Mouse (Mus musculus) kidney, adult 2 months (tissue): ENCODE data around the gene Best3. TPM values are rescaled to one million over a fixed set of nuclear protein-coding genes. Genes with fewer than 3 reads are reported as not detected.
A peak's percentile ranks its signal among the peaks of the same experiment; 100 is the strongest.

Experiments used
- DNase-seq: peaks from one replicate; pipeline ENCODE4 v3.0.0; 2021
- H3K27ac ChIP-seq: fragments of 200-500 bp; 2 replicates; pipeline ENCODE4 v1.5.1; 2012; ENCODE audit warnings: low read depth, low read length, control low read depth, inconsistent platforms; ENCODE audit not compliant: insufficient read depth
- H3K27me3 ChIP-seq: fragments of 200-500 bp; replicated peaks from 2 replicates; pipeline ENCODE4 v1.6.1; 2012; ENCODE audit warnings: mild to moderate bottlenecking, moderate library complexity, low read length, inconsistent platforms; ENCODE audit not compliant: control insufficient read depth, insufficient read depth
- H3K36me3 ChIP-seq: fragments of 200-500 bp; 2 replicates; pipeline ENCODE4 v1.6.1; 2012; ENCODE audit warnings: mild to moderate bottlenecking, moderate library complexity, low read length, inconsistent platforms; ENCODE audit not compliant: control insufficient read depth, insufficient read depth
- H3K4me1 ChIP-seq: fragments of 200-500 bp; 2 replicates; pipeline ENCODE4 v1.6.1; 2011; ENCODE audit warnings: low read length; ENCODE audit not compliant: control insufficient read depth, insufficient read depth
- H3K4me3 ChIP-seq: fragments of 200-500 bp; 2 replicates; pipeline ENCODE4 v1.5.1; 2011; ENCODE audit warnings: mild to moderate bottlenecking, low read depth, low read length, control low read depth; ENCODE audit not compliant: insufficient read depth
- CTCF ChIP-seq: fragments of 200-500 bp; conservative IDR thresholded peaks from 2 replicates; pipeline ENCODE4 v1.5.1; 2011; ENCODE audit warnings: low read depth, mild to moderate bottlenecking, control low read depth, low read length, moderate library complexity, mixed read lengths; ENCODE audit not compliant: insufficient read depth, insufficient read length
- POLR2A ChIP-seq: fragments of 200-500 bp; IDR thresholded peaks from one replicate; pipeline ENCODE4 v1.6.1; 2011; ENCODE audit warnings: low read depth, low read length, control low read depth
- WGBS: fragments of 180-500 bp; shearing (Covaris S2); methylation state at CpG from one replicate; pipeline ENCODE4 v1.1.7; 2018; 5-methylcytosine and 5-hydroxymethylcytosine counted together
- polyA plus RNA-seq: library from polyadenylated mRNA; depleted of rRNA; stranded (reverse); fragments of >200 nt; gene quantifications from 2 replicates; pipeline ENCODE4 v1.2.3, GENCODE M21; 2012; rRNA removed

Best3 gene
- 0.97 and 1.1 TPM in 2 replicates for polyA plus RNA-seq

DNA sequence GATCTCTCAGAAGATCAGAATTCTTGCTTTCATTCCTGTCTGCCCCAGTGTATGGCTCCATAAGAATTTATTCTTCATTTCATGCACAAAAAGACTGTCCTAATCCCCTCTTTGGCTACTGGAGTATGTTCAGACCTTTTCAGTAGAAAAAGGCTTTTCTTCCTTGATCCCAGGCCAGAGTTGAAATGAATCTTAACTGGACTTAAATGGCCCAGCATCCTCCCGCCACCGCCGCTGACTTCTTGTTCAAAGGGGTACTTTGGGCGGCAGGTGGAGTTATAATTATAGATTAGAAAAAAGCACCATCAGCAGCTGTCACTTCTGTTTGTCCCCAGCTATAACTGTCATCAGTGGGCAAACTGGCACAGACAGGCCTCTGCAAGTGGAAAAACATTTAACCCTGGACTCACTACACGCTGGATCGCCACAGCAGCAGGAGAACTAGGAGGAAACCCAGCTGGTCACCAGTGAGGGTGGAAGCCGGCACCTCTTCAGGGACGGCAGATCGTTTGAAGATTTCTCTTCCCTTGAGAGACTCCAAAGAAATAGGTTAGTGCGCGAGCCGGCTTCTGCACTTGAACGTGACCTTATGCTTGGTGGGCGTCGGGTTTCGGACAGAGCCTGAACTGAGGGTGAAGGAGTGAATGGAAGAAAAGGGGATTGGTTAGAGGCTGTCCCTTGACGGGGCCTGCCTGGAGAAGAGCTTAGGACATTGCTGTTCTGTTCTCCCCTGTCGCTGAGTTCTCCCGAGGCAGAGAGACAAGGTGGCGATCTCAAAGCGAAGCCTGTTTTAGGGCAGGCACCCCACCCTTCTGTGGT, at the start of gene Best3:
TSS of gene Best3 (plus strand) at position 51 of the 819 bp plus-strand sequence.
- Histone ChIP-seq H3K36me3 (no peaks in the 10 kb centered on the region), H3K4me1 (0 out of 2 replicates have a peak, but pooled peaks cover 6% of the 10 kb centered on the region), H3K27me3 (no peaks in the 10 kb centered on the region), H3K27ac (no peak within 1 kb of the TSS), H3K4me3 (no peak within 1 kb of the TSS)
- TF ChIP-seq CTCF (no peak), POLR2A (no peak)
- no peak for DNase-seq
- WGBS: 40% methylated on average over 21 of the region's 21 CpGs

DNA sequence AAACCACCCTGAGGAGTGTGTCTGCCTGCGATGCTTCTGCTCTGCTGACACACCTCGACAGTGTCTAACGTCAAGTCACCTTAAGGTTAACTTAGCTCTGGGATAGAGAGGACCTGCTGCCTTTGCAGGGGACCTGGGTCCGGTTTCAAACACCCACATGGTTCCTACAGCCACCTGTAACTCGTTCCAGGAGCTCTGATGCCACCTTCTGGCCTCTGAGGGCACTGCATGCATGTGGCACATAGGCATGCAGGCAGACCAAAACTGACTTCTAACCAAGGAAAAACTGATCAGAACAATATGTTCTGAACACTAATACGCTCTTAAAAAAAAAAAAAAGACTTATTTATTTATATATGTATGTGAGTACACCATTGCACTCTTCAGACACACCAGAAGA, 43.1 kb upstream of the Best3 start:
- Histone ChIP-seq H3K4me1 (peaks cover 10% of the 10 kb centered on the region; the same call in 1 of the 2 replicates), H3K36me3 (peaks cover 2% of the 10 kb centered on the region; the same call in 1 of the 2 replicates), H3K27me3 (no peaks in the 10 kb centered on the region), H3K27ac (no peak overlapping the region), H3K4me3 (no peak overlapping the region)
- DNase-seq: no peak
- WGBS: 85% methylated on average over 6 of the region's 6 CpGs
- TF ChIP-seq CTCF (peak; percentile 55), POLR2A (no peak)

DNA sequence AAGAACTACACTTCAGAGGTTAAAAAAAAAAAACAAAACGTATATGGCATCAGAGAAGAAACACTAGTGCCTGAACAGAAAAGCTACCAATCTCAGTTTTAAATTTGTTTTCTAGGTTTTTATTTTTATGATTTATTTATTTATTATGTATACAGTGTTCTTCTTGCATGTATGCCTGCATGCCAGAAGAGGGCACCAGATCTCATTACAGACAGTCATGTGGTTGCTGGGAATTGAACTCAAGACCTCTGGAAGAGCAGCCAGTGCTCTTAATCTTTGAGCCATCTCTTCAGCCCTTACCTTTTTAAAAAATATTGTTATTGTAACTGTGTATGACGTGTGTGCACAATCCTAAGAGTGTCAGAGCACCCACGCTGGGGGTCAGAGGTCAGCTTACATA, 42.0 kb upstream of the Best3 start:
- TF ChIP-seq CTCF (no peak), POLR2A (no peak)
- Histone ChIP-seq H3K27me3 (no peaks in the 10 kb centered on the region), H3K36me3 (no peaks in the 10 kb centered on the region; the same call in 1 of the 2 replicates), H3K4me3 (no peak overlapping the region), H3K27ac (no peak overlapping the region), H3K4me1 (peaks cover 10% of the 10 kb centered on the region; the same call in 1 of the 2 replicates)
- peak; percentile 41 for DNase-seq
- WGBS: 43% methylated on average over 3 of the region's 3 CpGs

DNA sequence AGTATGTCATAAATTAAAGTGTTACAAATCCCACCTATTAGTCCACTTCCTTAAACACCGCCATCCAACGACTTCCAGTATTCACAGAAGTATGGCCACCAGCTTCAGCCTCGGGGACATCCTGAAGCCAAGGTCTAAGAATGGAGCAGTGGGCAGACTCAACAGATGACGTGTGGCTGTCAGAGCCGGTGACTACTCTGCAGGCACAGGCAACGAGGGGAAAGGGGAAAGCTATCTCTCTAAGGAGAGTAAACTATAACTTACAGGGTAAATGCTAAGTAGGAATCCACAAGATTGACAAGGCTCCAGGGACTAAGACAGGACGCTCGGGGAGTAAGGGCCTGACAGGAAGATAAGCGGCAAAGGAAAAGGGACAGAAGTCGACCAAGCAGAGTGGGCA, 41.2 kb upstream of the Best3 start:
- Histone ChIP-seq H3K27me3 (no peaks in the 10 kb centered on the region), H3K4me3 (peak overlapping the region; percentile 26; the same call in 1 of the 2 replicates), H3K4me1 (peaks cover 10% of the 10 kb centered on the region; the same call in 1 of the 2 replicates), H3K27ac (peak overlapping the region; percentile 91), H3K36me3 (no peaks in the 10 kb centered on the region; the same call in 1 of the 2 replicates)
- no peak for DNase-seq
- WGBS: 18% methylated on average over 10 of the region's 10 CpGs
- no peak for TF ChIP-seq POLR2A
- no peak for TF ChIP-seq CTCF

DNA sequence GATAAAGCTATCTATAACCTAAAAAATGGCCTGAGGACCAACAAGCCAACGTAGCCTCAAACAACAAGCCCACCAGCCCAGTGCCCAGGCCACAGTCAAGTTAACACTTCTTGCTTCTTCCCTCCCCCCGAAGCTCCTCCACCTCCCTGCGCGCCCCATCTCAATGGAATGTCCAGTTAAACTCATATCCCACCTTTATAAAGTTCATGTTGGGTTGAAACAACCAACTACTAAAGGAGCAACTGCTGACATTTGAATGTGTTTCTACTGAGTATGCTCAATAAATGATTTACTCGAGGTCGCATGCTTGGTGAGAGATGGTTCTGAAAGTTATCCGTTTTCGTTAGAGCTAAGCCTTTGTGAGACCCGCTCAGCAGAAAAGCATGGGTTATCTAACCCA, 37.7 kb upstream of the Best3 start:
- peaks cover 10% of the 10 kb centered on the region; the same call in 1 of the 2 replicates for H3K4me1 ChIP-seq
- peak overlapping the region; percentile 86 for H3K4me3 ChIP-seq
- DNase-seq: peak; percentile 77
- WGBS: 46% methylated on average over 9 of the region's 9 CpGs
- peak overlapping the region; percentile 99 for H3K27ac ChIP-seq
- no peaks in the 10 kb centered on the region for H3K27me3 ChIP-seq
- peak; percentile 29 for TF ChIP-seq POLR2A
- no peak for TF ChIP-seq CTCF
- no peaks in the 10 kb centered on the region for H3K36me3 ChIP-seq

DNA sequence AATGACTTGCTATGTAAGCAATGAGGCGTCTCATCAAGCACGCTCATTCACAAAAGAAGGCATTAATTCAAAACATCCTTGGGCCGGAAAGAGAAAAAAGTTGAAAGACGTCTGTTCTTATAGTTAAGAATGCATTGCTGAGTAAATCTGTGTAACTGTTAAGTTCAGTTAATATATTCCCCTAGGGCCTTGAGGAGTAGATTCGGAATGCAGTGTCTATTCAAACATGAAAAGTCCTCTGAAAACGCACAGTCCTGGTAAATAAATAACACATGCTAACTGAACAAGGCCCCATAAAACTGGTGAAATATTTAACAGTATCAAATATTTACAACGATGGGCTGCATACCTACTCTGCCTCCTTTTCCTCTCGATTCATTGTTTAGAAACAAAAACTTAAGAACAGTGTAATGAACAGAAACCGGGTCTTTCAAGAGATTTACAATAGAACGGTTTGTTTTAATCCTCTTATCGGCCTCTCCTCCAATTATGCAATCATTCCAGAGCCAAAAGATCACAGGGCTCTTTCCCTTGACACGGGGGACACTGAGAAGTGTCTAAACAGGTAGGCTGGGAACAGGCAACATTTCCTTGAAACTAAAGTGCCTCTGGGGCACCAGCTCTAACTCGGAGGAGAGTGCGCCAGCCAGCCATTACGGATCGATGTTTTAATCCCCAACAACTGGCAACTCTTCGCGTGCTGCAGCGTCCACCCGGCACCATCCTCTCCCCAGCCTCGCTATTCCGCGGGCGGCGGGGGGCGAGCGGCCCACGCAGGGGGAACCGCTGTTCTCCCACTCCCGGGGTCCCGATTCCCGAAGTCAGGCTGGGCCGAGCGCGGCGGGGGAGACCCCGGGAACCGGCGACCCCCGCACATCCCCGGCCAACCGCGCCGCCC, 36.8 kb upstream of the Best3 start:
- peak; percentile 87 for DNase-seq
- 5% methylated on average over 44 of the region's 44 CpGs for WGBS
- peaks cover 10% of the 10 kb centered on the region; the same call in 1 of the 2 replicates for H3K4me1 ChIP-seq
- no peaks in the 10 kb centered on the region for H3K36me3 ChIP-seq
- H3K27ac ChIP-seq: peak overlapping the region; percentile 99
- TF ChIP-seq CTCF: no peak
- no peak for TF ChIP-seq POLR2A
- H3K4me3 ChIP-seq: peak overlapping the region; percentile 86
- no peaks in the 10 kb centered on the region for H3K27me3 ChIP-seq
